Mouse (Mus musculus) myocyte (in vitro differentiated cells): ENCODE measurements around the gene Plscr4.

ENCODE experiments used
- CEBPB ChIP-seq: IDR thresholded peaks from 2 replicates; pipeline ENCODE4 v1.6.1; 2011; ENCODE audit warnings: mild to moderate bottlenecking, moderate library complexity; ENCODE audit not compliant: poor library complexity, insufficient read depth, severe bottlenecking
- E2F4 ChIP-seq: IDR thresholded peaks from one replicate; pipeline ENCODE4 v1.6.1; 2011; ENCODE audit warnings: mild to moderate bottlenecking, control low read depth, moderate library complexity; ENCODE audit not compliant: insufficient read depth
- MAX ChIP-seq: IDR thresholded peaks from one replicate; pipeline ENCODE4 v1.6.1; 2011; ENCODE audit warnings: low read depth, mild to moderate bottlenecking, control low read depth
- MYOD1 ChIP-seq, 3 experiments: IDR thresholded peaks; one replicate each; pipeline ENCODE4 v1.6.1; 2011; ENCODE audit warnings: control low read depth in 2 of 3, low read depth in 2 of 3, mild to moderate bottlenecking in 2 of 3, moderate library complexity in 1 of 3; ENCODE audit not compliant: insufficient read length in 2 of 3, control insufficient read depth in 1 of 3
- MYOG ChIP-seq, 3 experiments: IDR thresholded peaks; one replicate each; pipeline ENCODE4 v1.6.1; 2011; ENCODE audit warnings: control low read depth in 2 of 3, low read depth in 2 of 3, mild to moderate bottlenecking in 2 of 3; ENCODE audit not compliant: insufficient read length in 2 of 3, control insufficient read depth in 1 of 3, insufficient read depth in 1 of 3
- POLR2A ChIP-seq: IDR thresholded peaks from one replicate; pipeline ENCODE4 v1.6.1; 2011; ENCODE audit warnings: low read depth, mild to moderate bottlenecking, control low read depth, moderate library complexity; ENCODE audit not compliant: insufficient read length
- POLR2AphosphoS2 ChIP-seq: IDR thresholded peaks from one replicate; pipeline ENCODE4 v1.6.1; 2011; ENCODE audit warnings: low read depth, control low read depth; ENCODE audit not compliant: insufficient read length
- REST ChIP-seq: IDR thresholded peaks from one replicate; pipeline ENCODE4 v1.6.1; 2011; ENCODE audit warnings: mild to moderate bottlenecking, control low read depth, moderate library complexity; ENCODE audit not compliant: insufficient read depth, insufficient read length
- SRF ChIP-seq: IDR thresholded peaks from one replicate; pipeline ENCODE4 v1.6.1; 2011; ENCODE audit warnings: low read depth; ENCODE audit not compliant: control insufficient read depth, insufficient read length
- TCF12 ChIP-seq: IDR thresholded peaks from one replicate; pipeline ENCODE4 v1.6.1; 2011; ENCODE audit warnings: mild to moderate bottlenecking, control low read depth; ENCODE audit not compliant: poor library complexity, insufficient read depth, severe bottlenecking
- TCF3 ChIP-seq: IDR thresholded peaks from one replicate; pipeline ENCODE4 v1.6.1; 2011; ENCODE audit warnings: low read depth, control low read depth; ENCODE audit not compliant: insufficient read length
- USF1 ChIP-seq: IDR thresholded peaks from one replicate; pipeline ENCODE4 v1.6.1; 2011; ENCODE audit warnings: low read depth, mild to moderate bottlenecking, control low read depth, moderate library complexity

GRCm38 (mm10) chr9:92410225-92410624, 46.9 kb upstream of the Plscr4 start:
- TF ChIP-seq USF1 (no peak), MYOD1 (IDR thresholded peaks at IDR 0.05; ENCODE audit: control insufficient read depth in 1 of 3, insufficient read length in 2 of 3, low read depth in 2 of 3) (no peak), POLR2A (no peak), TCF3 (no peak), MYOG (IDR thresholded peaks at IDR 0.05; ENCODE audit: control insufficient read depth in 1 of 3, insufficient read depth in 1 of 3, insufficient read length in 2 of 3, low read depth in 2 of 3) (no peak), TCF12 (no peak), POLR2AphosphoS2 (no peak), CEBPB (no peak), MAX (no peak), E2F4 (no peak), REST (no peak), SRF (no peak)
